Mouse (Mus musculus) spleen, adult 2 months (tissue): ENCODE results near the gene Cpsf7. TPM values are rescaled to one million over a fixed set of nuclear protein-coding genes. Genes with fewer than 3 reads are reported as not detected.

ENCODE experiments used
- DNase-seq, 2 experiments: peaks; one replicate each; pipeline versions ENCODE4 v3.0.0 to v3.0.0-alpha.2; 2012 to 2021; ENCODE audit warnings: low spot score in 2 of 2, low read depth in 1 of 2
- H3K27ac ChIP-seq: fragments of 200-500 bp; 2 replicates; pipeline ENCODE4 v1.5.1; 2012; ENCODE audit warnings: low read length, inconsistent platforms; ENCODE audit not compliant: insufficient read depth
- H3K27me3 ChIP-seq: fragments of 200-500 bp; 2 replicates; pipeline ENCODE4 v1.6.1; 2012; ENCODE audit warnings: mild to moderate bottlenecking, moderate library complexity, low read length, inconsistent platforms; ENCODE audit not compliant: control insufficient read depth, insufficient read depth
- H3K36me3 ChIP-seq: fragments of 200-500 bp; 2 replicates; pipeline ENCODE4 v1.6.1; 2012; ENCODE audit warnings: mild to moderate bottlenecking, low read length, inconsistent platforms; ENCODE audit not compliant: control insufficient read depth, insufficient read depth
- H3K4me1 ChIP-seq: fragments of 200-500 bp; 2 replicates; pipeline ENCODE4 v1.6.1; 2011; ENCODE audit warnings: inconsistent platforms; ENCODE audit not compliant: control insufficient read depth, insufficient read depth, insufficient read length
- H3K4me3 ChIP-seq: fragments of 200-500 bp; 2 replicates; pipeline ENCODE4 v1.5.1; 2011; ENCODE audit warnings: mild to moderate bottlenecking, inconsistent platforms; ENCODE audit not compliant: insufficient read depth, insufficient read length; ENCODE audit errors: extremely low read depth
- CTCF ChIP-seq: fragments of 200-500 bp; IDR thresholded peaks from 2 replicates; pipeline ENCODE4 v1.5.1; 2011; ENCODE audit warnings: mild to moderate bottlenecking, inconsistent platforms; ENCODE audit not compliant: insufficient read depth, insufficient read length, insufficient replicate concordance; ENCODE audit errors: extremely low read depth
- POLR2A ChIP-seq: fragments of 200-500 bp; IDR thresholded peaks from 2 replicates; pipeline ENCODE4 v1.6.1; 2011; ENCODE audit warnings: low read depth, low read length, inconsistent platforms
- WGBS: fragments of 180-500 bp; shearing (Covaris S2); methylation state at CpG from one replicate; pipeline ENCODE4 v1.1.7; 2018; 5-methylcytosine and 5-hydroxymethylcytosine counted together
- polyA plus RNA-seq: library from polyadenylated mRNA; depleted of rRNA; stranded (reverse); fragments of >200 nt; gene quantifications from 2 replicates; pipeline ENCODE4 v1.2.3, GENCODE M21; 2012

Gene Cpsf7
- polyA plus RNA-seq, 1 experiment, result 39.9 TPM

DNA sequence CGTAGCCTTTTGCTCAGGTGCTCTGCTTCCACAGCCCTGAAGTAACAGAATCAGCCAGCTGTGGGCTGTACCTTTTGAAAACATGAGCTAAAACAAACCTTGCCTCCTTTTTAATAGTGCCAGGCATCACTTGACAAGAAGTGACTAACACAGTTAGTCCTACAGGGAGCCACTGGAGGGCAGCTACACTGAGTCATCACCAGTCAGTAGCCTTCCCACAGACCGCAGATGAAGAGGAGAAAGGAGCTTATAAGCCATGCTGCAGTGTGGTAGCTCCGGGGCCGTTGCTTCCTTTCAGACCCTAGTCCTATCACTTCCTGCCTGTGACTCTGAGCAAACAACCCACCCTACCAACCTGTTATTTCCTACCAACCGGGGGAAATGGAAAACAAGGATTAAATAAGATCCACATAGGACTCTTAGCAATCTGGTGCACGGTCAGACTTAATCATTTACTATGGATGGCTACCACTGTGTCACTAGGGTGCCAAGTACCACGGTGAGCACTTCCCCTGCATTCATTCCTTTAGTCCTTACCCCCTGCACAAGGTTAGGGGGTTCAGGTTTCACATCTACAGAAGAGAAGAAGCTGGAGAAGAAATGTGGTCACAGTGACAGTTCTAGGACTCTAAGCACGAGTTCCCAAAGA, 27.4 kb upstream of the Cpsf7 start:
- no peaks in the 10 kb centered on the region for H3K27me3 ChIP-seq
- no peak overlapping the region for H3K4me3 ChIP-seq
- no peak for DNase-seq
- 32% methylated on average over 8 of the region's 8 CpGs for WGBS
- H3K27ac ChIP-seq, result no peak overlapping the region
- H3K36me3 ChIP-seq, result peaks cover 22% of the 10 kb centered on the region
- no peaks in the 10 kb centered on the region for H3K4me1 ChIP-seq
- TF ChIP-seq POLR2A (no peak), CTCF (no peak)

DNA sequence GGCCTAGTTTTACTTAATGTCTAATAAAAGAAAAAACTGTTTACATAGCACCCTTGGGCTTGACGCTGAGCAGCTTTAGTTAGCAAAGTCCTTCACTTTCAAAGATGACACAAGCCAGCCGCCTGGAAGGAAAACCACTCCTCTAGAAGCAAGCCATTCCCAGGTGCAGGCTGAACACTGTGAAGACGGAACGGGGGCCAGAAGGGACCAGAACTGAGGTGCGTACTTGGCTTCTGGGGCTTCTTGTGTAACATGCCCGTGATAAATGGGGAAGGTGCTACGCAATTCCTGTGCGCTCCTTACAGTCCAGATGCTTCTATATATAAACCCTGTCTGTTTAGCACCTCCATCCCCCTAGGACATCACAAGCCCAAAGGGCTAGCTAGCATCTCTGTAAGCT, 24.5 kb upstream of the Cpsf7 start:
- H3K27me3 ChIP-seq, result no peaks in the 10 kb centered on the region
- 95% methylated on average over 8 of the region's 8 CpGs for WGBS
- H3K36me3 ChIP-seq, result peaks cover 26% of the 10 kb centered on the region
- no peaks in the 10 kb centered on the region for H3K4me1 ChIP-seq
- no peak overlapping the region for H3K4me3 ChIP-seq
- H3K27ac ChIP-seq, result no peak overlapping the region
- TF ChIP-seq POLR2A (no peak), CTCF (no peak)
- no peak for DNase-seq

DNA sequence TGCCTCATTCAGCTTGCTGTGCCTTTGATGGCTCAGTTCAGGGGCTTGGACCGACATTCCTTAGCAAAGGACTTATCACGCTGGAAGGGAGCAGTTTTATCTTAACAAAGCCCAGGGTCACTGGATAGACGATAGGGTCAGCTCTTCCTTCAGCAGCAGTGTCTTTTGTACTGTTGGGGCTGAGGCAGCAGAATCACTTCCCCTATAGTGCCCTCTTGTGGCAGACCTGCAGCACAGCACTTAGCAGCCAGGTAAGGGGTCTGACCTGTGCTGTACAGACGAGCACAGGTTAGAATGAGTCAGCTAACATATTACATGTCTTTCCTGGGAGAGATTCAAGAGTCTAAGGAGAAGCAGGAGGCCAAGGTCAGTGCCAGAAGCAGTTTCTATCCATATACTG, 22.5 kb upstream of the Cpsf7 start:
- DNase-seq, result peak in 1 of 2 experiments; percentile 30

DNA sequence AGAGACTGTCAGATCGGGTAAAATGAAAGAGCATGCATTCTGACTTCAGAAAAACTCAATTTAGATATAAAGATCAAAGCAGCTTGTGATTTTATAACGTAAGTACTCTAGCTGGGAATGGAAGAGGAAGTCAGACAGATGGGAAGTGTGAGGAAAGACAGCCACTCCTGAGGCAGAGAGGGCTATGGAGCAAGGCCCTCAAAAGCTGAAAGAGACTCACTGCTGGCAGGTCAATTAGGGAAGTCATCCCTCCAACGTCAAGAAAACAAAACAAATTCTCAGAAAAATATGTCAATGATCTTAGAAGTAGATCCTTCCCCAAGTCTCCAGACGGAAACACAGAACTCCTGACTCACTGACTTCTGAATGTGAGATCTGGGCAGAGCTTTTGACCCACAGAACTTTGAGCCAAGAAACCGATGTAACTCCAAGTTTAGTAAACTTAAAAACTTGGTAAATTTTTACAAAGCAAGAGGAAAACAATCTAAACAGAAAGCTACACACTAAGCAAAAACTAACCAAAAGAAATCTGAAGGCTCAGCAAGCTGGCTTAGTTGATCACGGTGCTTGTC, 14.2 kb upstream of the Cpsf7 start:
- H3K4me3 ChIP-seq, result no peak overlapping the region
- no peaks in the 10 kb centered on the region for H3K4me1 ChIP-seq
- DNase-seq, result no peak
- H3K27me3 ChIP-seq, result no peaks in the 10 kb centered on the region
- peaks cover 25% of the 10 kb centered on the region for H3K36me3 ChIP-seq
- H3K27ac ChIP-seq, result no peak overlapping the region
- 75% methylated on average over 6 of the region's 6 CpGs for WGBS
- TF ChIP-seq POLR2A (no peak), CTCF (no peak)

More for the DNA sequence above, 22.5 kb upstream of the Cpsf7 start:
- Histone ChIP-seq H3K27me3 (no peaks in the 10 kb centered on the region), H3K27ac (no peak overlapping the region), H3K4me3 (no peak overlapping the region), H3K36me3 (peaks cover 29% of the 10 kb centered on the region), H3K4me1 (no peaks in the 10 kb centered on the region)
- TF ChIP-seq CTCF (peak; percentile 71; the same call in 1 of the 2 replicates), POLR2A (no peak)
- 27% methylated on average over 4 of the region's 4 CpGs for WGBS

DNA sequence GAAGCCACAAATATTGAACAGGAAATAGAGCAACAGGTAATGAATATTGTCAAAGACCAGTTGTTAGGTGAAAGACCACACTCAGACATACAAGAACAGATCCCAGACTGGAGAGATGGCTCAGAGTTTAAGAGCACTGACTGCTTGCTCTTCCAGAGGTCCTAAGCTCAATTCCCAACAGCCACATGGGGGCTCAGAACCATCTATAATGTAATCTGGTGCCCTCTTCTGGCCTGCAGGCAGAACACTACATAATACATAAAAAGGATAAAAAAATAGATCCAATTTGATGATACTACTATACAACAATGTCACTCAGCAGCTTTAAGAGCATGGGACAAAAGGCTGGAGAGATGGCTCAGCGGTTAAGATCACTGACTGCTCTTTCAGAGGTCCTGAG, 4.7 kb upstream of the Cpsf7 start:
- DNase-seq, result no peak
- H3K4me1 ChIP-seq, result peaks cover 10% of the 10 kb centered on the region
- 65% methylated on average over 1 of the region's 1 CpGs for WGBS
- TF ChIP-seq POLR2A (no peak), CTCF (no peak)
- H3K27me3 ChIP-seq, result no peaks in the 10 kb centered on the region
- H3K4me3 ChIP-seq, result no peak overlapping the region
- H3K27ac ChIP-seq, result no peak overlapping the region
- peaks cover 14% of the 10 kb centered on the region for H3K36me3 ChIP-seq

DNA sequence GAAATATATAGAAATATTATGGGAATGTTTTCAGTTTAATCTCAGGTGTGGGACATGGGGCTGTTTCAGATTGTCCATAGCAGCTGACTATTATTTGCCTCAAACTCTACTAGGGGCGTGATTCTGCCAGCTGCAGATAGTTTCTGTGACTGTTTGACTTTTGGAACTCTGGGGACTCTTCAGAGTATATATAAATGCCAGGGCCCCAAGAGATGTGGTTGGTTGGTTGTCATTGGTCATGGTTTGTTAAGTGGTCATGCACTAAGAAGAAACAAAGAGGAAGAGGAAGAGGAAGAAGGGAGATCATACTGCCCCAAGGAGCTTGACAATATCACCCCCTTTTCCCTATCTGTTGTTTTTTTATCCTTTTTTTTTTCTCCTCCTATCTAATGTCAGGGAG, 3.1 kb upstream of the Cpsf7 start:
- no peak for DNase-seq
- peaks cover 10% of the 10 kb centered on the region for H3K4me1 ChIP-seq
- H3K27me3 ChIP-seq, result no peaks in the 10 kb centered on the region
- H3K36me3 ChIP-seq, result peaks cover 4% of the 10 kb centered on the region
- 33% methylated on average over 1 of the region's 1 CpGs for WGBS
- no peak overlapping the region for H3K4me3 ChIP-seq
- TF ChIP-seq CTCF (no peak), POLR2A (no peak)
- H3K27ac ChIP-seq, result no peak overlapping the region

DNA sequence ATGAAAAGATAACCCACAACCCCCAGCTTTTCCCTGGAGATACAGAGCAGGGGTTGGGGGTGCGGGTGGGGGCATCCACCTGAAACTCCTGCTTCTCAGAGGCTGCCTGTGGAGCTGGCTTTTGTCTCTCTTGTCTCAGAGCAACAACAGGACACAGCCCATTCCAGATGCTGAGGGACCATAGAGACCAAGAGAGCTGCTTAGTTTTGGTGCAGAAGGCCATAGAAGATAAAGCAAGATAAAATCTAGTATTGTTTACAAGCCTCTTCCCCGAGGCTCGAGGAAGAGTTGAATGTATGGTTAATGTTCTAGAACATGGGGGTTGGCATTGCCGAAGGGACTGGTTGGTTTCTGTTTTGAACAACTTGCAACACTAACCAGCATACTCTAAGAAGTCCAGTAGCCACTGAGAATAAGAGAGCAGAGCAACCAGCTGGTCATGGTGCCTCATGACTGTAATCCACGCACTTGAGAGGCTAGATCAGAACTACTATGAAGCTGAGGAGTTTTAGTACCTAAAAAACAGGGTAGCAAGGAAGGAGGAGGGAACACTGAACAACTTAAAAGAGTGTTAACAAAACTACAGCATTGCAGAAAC, 1.5 kb upstream of the Cpsf7 start:
- Histone ChIP-seq H3K27me3 (no peaks in the 10 kb centered on the region), H3K4me1 (peaks cover 10% of the 10 kb centered on the region), H3K4me3 (no peak overlapping the region), H3K27ac (peak overlapping the region; percentile 8; the same call in 1 of the 2 replicates), H3K36me3 (peaks cover 1% of the 10 kb centered on the region)
- WGBS, result 39% methylated on average over 5 of the region's 5 CpGs
- no peak for DNase-seq
- TF ChIP-seq CTCF, result no peak
- TF ChIP-seq POLR2A, result no peak
